Mouse (Mus musculus): ENCODE results near the gene Nuak1.

- no peak for TF ChIP-seq CTCF (conservative IDR thresholded peaks at IDR 0.05; ENCODE audit: low read length)
- TF ChIP-seq NANOG (IDR thresholded peaks at IDR 0.05; ENCODE audit: borderline replicate concordance, low read length), result no peak
- no peak for TF ChIP-seq POU5F1 (IDR thresholded peaks at IDR 0.05; ENCODE audit: borderline replicate concordance, low read length)
Observed at GRCm38 (mm10) chr10:84477045-84477612, 36.7 kb upstream of the Nuak1 start.

Data from E14TG2a.4 (cell line).